Mouse (Mus musculus) embryo, embryonic 9.5 days (tissue): ENCODE measurements around the gene Nme7.

Source experiments
- DNase-seq: peaks from one replicate; pipeline ENCODE4 v3.0.0-alpha.2; 2017; ENCODE audit errors: extremely low spot score

Nme7 gene

DNA sequence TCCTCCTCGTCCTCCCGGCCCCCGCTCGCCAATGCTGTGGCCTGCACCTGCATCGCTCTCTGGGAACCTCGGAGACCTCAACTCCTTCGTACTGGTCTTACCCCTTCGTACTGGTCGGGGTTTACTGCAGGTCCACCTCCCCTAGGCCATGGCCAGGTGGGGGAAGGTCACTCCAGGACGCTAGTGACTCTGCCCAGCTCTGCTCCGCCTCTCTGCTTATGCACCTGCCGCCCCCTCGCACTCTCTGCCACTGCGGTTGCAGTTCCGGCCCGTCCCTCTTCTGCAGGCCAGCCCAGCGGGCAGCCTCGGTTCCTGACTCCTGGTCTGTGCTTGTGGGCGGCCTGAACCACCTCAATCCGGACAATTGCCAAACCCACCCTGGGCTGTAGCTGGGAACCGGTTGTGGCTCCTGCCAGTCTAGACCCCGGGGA is 154.7 kb downstream of the Nme7 start:
- no peak for DNase-seq

DNA sequence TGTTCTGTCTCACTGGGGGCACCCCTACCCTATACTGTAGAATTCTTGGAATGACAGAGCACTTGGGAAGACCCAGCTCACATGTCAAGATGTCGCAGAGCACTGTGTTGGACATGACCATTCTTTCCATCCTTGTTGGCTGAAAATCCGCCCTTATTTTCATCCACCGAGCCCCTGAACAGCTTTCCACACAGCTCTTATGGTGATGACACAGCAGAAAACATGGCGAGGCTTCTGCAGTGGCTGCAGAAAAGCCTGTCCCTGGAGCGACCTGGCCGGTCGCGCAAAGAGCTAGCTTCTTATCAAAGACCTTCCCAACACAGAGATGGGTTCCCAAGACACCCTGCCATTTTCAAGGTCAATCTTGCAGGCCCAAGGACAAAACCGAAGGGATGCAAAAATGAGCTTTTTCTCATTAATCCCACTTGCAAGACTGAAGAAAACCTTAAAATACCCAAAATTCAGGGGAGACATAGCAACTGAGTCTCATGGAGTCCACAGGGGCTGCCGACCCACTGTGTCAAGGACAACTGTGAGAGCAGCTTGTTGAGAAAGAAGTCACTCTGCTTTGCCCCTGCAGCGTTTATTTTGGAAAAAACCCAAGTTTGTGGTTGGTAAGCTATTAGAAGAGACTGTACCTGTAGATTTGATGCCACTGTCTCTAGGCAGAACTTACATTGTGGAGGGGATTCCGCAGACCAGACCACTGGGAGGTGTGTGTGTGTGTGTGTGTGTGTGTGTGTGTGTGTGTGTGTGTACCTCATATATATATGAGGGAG is 155.4 kb downstream of the Nme7 start:
- no peak for DNase-seq

DNA sequence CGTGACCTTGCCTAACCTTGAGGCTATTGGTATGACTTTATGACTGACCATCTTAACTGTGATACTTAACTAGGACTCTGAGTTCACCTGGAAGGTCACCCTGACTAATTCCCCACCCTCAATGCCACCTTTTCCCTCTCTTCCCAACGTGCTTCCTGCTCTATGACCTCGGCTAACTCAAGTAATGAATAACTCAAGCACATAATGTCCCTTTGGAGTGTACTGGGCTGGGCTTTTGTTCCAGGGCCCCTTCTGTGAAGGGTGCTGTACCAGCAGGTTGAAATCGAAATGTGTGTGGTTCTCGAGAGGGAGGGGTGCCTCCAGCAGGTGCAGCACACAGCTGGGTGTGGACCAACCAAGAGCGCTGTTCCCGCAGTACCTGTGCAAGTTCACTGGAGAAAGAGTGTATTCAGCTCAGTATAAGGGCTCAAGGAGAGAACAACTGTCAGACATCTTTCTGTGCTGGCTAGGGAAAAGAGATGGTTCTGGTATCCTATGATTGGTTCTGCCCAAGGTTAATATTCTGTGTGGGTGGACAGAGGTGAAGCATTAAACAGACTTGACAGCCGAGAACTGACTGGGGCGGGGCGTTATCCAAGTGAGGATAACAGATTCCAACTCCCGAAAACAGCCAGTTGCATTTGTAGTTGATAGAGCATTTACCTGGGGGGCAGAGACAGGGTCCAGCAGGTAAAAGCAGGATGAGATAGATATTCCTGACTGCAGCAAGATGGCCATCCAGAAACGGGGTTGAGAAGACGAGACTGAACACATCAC is 157.2 kb downstream of the Nme7 start:
- DNase-seq: no peak

DNA sequence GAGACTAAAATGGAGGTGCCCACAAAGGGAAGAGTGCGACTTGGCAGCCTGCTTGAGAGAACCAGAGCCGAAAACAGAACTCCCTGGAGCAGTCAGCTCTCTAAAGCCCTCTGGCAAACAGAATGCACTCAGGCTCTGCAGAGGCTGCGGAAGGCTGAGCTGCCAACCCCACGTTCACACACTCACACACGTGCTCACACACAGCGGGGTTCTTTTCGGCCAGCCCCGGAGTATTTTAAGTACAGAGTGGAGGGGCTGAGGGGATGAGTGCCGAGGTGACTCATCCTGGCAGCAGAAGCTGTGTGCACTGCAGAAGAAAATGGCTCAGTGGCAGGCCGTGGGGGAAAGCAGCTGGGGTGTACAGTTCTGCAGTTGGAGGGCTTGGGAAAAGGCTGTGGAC is 157.8 kb downstream of the Nme7 start:
- DNase-seq: no peak

DNA sequence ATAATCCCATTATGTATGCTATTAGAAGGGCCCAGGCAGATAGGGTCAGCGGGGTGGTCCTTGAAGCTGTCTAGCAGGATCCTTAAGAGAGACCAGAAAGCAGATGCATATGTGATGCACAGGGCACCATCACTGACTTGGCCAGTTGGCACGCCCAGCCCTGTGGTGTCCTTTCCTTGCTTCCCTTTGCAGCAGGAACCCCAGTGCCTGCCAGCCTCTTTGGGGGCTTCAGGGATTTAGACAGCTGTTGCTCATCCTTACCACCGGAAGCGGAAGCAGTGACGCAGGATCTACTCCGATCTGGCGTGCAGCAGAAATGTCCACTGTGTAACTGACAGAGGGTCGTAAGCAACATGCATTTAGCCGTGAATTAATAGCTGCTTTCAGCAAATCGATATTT is 163.5 kb downstream of the Nme7 start:
- DNase-seq: no peak

DNA sequence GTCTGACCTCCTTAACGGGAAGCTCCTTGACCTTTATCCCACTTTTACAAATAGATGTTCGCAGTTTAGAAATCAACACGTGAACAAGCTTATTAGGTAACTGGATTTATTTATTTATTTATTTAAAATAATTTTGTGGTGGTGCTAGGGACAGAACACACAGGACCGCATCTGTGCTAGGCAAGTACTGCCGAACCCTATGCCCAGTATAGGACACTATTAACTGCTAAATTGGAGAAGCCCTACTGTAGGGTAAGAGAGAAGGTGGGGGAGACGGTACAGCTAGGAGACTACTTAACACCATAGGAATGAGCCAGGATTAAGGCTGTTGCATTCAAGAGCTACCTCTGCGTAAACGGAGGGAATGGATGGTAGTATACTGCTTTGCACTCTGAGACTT is 164.4 kb downstream of the Nme7 start:
- DNase-seq: no peak

DNA sequence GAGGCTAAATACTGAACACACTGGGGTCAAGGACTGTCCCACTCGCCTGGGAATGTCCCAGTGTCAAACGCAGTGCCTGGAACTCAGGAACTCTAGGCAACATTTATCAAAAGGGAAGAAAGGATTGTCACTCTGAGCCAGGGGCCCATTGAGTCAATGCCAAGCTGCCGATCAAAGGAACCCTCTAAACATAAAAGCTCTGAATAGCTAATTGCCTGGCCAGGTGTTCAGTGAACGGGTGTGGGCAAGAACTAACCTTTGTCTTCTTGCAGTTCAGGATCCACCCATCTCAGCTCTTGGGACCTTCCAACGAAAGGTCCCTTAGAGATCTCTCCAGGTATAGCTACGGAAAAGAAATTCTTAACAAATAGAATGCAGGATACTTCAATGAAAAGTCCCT is 167.1 kb downstream of the Nme7 start:
- DNase-seq: no peak

DNA sequence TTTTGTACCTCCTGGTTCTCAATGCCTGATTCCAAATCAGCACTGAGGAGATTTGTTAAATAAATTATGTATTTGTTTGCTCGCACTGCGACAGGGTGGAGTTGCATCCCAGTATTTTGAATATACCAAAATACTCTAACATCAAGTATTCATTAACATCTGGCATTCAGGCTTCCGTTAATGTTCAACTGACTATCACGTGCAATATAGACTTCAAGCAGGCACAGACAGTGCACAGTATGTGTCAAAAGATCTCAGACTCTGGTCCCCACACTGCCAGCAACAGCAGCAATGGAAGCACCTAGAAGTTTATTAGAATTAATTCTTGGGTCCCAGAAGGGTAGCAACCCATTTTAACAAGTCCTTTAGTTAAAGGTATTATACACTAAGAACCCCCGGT is 167.7 kb downstream of the Nme7 start:
- no peak for DNase-seq

DNA sequence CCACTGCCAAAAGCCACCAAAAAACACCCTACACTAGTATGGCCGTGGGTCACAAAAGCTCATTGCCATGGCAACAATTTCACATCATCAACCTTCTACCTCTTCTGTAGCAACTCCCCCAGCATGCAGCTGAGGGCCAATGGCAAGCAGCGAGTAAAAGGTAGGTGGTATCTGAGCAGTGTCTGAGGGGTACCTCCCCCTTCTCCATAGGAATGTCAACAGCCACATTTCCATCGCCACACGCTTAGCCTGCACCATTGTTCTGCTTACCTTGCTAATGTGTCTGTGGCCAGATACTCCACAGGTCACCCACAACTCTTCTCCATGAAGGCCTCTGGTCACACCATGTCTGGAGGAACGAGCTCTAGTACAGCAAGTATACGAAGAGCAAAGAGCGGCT is 169.5 kb downstream of the Nme7 start:
- DNase-seq: no peak

DNA sequence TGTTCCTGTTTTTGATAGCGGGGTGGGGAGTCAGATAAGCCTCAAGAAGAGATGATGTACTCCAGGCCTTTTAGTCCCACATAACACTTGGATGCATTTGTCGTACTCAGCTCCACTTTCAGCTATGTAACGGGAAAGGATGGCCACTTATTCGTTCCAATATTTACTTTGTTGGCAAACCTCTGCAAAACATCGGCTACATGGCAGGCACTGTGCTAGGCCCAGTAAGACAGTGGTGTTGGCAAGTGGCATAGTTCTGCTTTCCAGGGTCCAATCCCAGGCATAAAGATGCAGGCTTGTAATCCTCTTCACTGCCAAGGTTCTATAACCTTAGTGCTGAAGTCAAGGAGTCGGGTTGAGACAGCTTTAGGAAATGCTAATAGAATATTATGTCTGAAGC is 170.4 kb downstream of the Nme7 start:
- no peak for DNase-seq

DNA sequence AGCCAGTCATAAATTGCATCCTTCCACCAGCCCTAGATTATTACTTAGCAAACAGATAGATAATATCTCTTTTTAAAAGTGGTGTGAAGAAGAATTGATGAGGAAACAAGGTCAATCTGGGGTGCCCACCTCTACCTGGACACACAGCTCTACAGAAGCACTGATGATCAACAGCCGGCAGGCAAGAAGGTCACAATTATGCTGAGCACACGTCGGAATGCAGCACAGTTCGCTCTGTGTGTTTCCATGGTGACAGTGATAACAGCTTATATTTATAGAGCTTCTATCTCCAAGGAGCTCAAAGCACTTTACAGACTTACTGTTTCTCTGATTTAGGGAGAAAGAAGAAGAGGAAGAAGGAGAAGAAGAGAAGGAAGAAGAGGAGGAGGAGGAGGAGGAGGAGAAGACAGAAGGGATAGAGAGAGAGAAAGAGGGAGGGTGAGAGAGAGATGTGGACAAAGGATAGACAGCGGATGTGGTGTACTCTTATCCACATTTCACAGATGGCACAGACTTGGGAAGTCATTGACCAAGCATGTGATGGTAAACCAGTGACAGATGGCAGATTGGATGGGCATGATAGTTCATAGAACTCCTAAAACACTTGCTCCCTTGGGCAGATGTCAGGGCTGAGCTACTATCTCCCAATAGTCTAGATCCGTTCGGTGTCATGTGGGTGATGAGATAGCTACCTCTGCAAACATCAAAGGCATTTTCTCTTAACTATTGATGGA is 171.0 kb downstream of the Nme7 start:
- DNase-seq: no peak

DNA sequence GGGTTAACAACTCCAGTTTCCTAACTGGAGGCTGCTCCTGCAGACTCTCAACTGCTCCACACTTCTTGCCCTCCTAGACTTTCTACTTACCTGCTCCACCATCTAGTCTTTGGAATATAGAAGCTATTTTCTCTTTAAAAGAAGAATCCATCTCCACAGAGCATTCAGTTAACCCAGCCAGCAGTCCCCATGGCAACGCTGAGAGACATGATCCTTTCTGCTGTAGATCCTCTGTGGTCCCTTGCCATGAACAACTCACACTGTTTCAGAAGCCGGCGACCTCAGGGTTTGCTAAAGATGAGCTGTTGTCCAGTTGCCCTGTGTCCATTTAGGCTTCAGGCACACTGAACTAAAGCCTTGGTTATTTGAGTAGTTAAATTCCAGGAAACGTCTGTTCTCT is 172.0 kb downstream of the Nme7 start:
- DNase-seq: no peak

DNA sequence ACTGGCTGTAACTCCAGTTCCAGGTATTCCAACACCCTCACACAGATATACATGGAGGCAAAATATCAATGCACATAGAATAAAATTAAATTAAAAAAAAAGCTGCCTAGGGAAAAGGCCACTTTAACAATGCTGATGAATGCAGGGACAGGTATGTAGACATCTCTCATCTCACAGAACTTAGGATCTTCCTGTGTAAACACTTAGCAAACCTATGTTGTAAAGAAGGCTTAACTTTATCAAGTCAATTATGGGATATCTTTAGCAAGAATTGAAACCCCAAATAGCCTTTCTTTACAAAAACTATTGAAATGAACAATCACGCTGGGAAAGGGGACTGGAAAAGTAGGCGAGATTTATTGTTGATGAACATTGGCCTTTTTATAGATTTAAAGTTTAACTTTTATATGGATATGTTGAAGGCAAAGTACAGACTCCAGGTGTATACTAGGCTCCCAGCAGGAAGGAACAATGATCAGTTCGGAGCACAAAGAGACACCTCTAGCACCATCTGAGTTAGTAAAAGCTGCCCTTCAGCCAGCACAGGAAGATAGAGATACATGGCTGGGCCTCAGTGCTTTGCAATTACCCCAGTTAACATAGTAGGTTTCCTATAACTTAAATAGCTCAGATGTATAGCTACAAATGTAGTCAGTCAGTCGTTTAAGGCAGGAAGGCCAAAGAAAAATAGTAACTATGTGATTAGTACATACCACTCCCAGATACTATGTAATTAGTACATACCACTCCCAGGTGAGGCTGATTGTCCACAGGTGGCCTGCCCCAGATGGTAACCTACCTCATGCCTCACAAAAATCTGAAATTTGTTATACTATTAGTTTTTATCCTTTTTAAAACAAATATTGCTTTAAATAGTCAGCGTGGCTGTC is 177.1 kb downstream of the Nme7 start:
- no peak for DNase-seq

DNA sequence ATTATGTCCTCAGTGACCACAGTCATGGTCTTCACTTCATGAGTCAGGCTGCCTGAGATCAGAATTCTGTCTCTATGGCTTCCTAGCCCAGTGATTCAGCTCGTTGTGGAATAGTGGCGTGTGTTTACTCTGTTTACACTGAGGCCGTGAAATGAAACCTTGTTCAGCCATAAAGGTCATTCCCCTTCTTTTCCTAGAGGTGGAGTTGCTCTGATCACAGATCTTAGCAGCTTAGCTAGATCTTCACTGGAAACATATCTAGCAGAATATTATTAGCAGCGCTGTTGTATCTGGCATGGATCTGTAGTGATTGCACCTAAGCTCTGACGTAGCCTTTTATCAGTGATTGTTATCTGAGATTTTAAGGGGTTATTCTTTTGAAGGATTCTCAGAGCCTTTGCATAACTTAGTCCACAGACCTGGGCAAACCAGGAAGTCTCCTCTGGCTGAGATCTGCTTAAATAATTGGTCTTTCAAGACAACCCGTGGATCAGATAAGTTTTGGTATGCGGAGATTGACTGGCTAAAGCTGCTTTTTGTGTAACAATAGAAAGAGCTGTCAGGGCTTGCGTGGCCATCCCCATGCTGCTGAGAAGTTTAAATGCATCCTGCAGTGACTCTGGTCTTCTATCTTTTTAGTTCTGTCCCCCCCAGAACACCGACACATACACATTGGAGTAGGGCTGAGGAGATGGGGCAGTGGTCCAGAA is 177.9 kb downstream of the Nme7 start:
- DNase-seq: no peak

DNA sequence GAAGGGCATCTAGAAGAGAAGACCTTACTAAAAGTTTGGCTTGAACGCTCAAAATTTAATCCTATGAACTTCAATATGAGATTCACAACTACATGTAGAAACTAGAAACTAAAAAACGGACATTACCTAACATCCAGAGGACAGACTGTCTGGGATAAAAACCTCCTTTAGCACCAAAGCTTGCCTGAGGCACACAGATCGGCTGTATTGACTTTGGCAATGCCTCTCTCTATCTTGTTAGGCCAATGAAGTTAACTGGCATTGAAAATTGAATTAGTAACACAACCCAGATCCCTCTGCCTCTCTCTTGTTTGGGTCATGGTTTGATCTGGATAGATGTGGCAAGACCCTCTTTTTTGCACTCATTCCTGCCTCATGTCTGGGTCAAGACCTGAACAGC is 178.9 kb downstream of the Nme7 start:
- DNase-seq: no peak

DNA sequence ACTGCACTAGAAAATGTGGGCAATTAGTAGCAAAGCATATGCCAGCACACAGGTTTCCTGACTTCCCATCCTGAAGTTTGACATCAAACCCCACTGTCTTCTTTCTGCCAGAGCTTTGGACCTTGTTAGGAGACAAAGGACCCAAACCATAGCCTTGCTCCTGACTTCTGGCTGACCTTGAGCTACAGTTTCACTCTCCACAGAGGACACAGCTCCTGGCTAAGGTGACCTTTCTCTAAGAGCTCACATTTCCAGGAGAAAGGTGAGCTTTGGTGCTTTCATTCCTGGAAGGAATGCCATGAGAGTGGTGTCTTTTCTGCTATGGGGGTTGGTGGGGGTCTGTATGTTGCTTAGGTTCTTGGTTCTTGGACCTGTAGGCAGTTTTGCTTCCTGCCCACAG is 179.8 kb downstream of the Nme7 start:
- no peak for DNase-seq
